Comparison of ENCODE assay signal across 10 mouse cellular contexts in the genomic region with DNA sequence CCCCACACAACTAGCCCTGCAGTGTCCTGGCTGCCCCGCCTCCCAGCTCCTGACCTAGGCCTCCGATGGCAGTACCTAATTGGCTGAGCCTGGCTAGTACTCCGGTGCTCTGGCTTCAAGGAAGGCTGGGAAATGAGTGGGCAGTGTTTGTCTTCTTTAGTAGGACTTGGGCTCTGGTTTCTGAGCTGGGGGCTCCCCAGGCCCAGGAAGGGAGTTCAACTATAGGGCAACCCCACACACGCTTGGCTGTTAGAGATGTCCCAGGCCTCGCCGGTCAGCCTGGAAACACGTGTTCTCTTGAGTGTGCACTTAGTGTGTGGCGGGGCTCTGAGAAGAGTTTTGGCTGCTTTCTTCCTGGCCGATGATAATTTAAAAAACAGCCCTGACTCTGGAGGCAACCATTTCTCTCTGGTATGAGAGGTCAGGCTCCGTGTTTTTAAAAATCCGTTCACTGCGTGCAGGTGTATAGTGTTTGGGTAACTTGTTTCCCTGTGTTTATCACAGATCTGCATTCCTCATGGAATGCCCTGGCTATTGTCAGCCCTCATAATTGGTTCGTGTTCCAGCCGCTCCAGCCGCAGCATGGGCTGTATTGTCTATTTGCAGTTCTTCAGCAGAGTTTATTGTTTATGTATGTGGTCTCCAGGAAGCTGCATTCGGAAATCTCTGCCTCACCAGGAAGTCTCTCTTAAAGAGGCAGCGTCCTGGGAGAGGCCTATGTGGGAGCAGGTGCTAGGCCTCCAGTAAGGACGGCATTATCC.
DNase-seq lines count a peak whose midpoint lies in the region; ATAC-seq and TF ChIP-seq lines count a peak whose summit lies in the region.
"Had no signal": no experiment of that assay in that cellular context is flagged by ENCODE, and none has a peak within 500 bp of the region (broad histone marks: within the 10 kb centered on the region; RNA-seq: fewer than 3 reads in every experiment).

No protein-coding gene starts in this region.

- no peak overlapping the region for H3K4me3 ChIP-seq in layer of hippocampus, adult 2 months
- H3K4me3 ChIP-seq in embryonic facial prominence, embryonic 14.5 days (ENCODE audit: low read depth, low read length): no peak overlapping the region
- no peak overlapping the region for H3K4me3 ChIP-seq in hindbrain, postnatal 0 days (ENCODE audit: low read length)
- H3K4me3 ChIP-seq in liver, embryonic 15.5 days (replicated peaks): no peak overlapping the region
- H3K4me3 ChIP-seq: hindbrain, embryonic 15.5 days had no signal

- no peaks in the 10 kb centered on the region; the same call in none of the 2 replicates for H3K4me1 ChIP-seq in embryonic facial prominence, embryonic 14.5 days (ENCODE audit: control insufficient read depth, insufficient read depth, low read length)
- H3K4me1 ChIP-seq in hindbrain, postnatal 0 days (ENCODE audit: insufficient read depth, low read length): no peaks in the 10 kb centered on the region
- H3K4me1 ChIP-seq in liver, embryonic 15.5 days (replicated peaks): 0 out of 2 replicates have a peak, but pooled peaks cover 8% of the 10 kb centered on the region

- H3K27me3 ChIP-seq in embryonic facial prominence, embryonic 14.5 days (replicated peaks; ENCODE audit: control insufficient read depth, insufficient read depth, low read length): no peaks in the 10 kb centered on the region
- H3K27me3 ChIP-seq in hindbrain, postnatal 0 days (ENCODE audit: insufficient read depth, low read length): no peaks in the 10 kb centered on the region
- no peaks in the 10 kb centered on the region for H3K27me3 ChIP-seq in liver, embryonic 15.5 days
- H3K27me3 ChIP-seq: hindbrain, embryonic 15.5 days had no signal

- no peaks in the 10 kb centered on the region for H3K36me3 ChIP-seq in embryonic facial prominence, embryonic 14.5 days (ENCODE audit: control insufficient read depth, insufficient read depth, low read length)
- no peaks in the 10 kb centered on the region for H3K36me3 ChIP-seq in hindbrain, postnatal 0 days (ENCODE audit: insufficient read depth, low read length)
- H3K36me3 ChIP-seq in liver, embryonic 15.5 days (replicated peaks): no peaks in the 10 kb centered on the region
- H3K36me3 ChIP-seq: G1E; hindbrain, embryonic 15.5 days had no signal

- peak; percentile 84 for ATAC-seq in embryonic facial prominence, embryonic 14.5 days (ENCODE audit: low read depth)
- peak; percentile 43; the same call in 1 of the 2 replicates for ATAC-seq in hindbrain, postnatal 0 days
- no peak for ATAC-seq in liver, embryonic 15.5 days (ENCODE audit: insufficient read depth)

- 29% methylated on average over 18 of the region's 18 CpGs for WGBS in embryonic facial prominence, embryonic 14.5 days
- 28% methylated on average over 18 of the region's 18 CpGs for WGBS in hindbrain, postnatal 0 days
- WGBS in liver, embryonic 15.5 days (ENCODE audit: insufficient replicate concordance): 33% methylated on average over 18 of the region's 18 CpGs

- peak overlapping the region; percentile 68 for H3K27ac ChIP-seq in layer of hippocampus, adult 2 months
- H3K27ac ChIP-seq in embryonic facial prominence, embryonic 14.5 days (replicated peaks; ENCODE audit: low read depth, low read length): peak overlapping the region; percentile 74
- H3K27ac ChIP-seq in hindbrain, postnatal 0 days: peak overlapping the region; percentile 8
- no peak overlapping the region for H3K27ac ChIP-seq in liver, embryonic 15.5 days (replicated peaks)
- H3K27ac ChIP-seq: hindbrain, embryonic 15.5 days had no signal

- H3K9ac ChIP-seq in embryonic facial prominence, embryonic 14.5 days (ENCODE audit: low read depth, low read length): no peak overlapping the region
- H3K9ac ChIP-seq in hindbrain, postnatal 0 days (replicated peaks; ENCODE audit: low read length): no peak overlapping the region
- no peak overlapping the region for H3K9ac ChIP-seq in liver, embryonic 15.5 days
- H3K9ac ChIP-seq: hindbrain, embryonic 15.5 days had no signal

- peak overlapping the region; percentile 24; the same call in 1 of the 2 replicates for H3K4me2 ChIP-seq in embryonic facial prominence, embryonic 14.5 days (ENCODE audit: low read depth, low read length)
- H3K4me2 ChIP-seq in hindbrain, postnatal 0 days (ENCODE audit: low read depth, low read length): no peak overlapping the region
- peak overlapping the region; percentile 1; the same call in 1 of the 2 replicates for H3K4me2 ChIP-seq in liver, embryonic 15.5 days
- H3K4me2 ChIP-seq: hindbrain, embryonic 15.5 days had no signal

- no peaks in the 10 kb centered on the region for H3K9me3 ChIP-seq in embryonic facial prominence, embryonic 14.5 days (ENCODE audit: control insufficient read depth, low read length)
- no peaks in the 10 kb centered on the region for H3K9me3 ChIP-seq in hindbrain, postnatal 0 days (ENCODE audit: low read length)
- H3K9me3 ChIP-seq in liver, embryonic 15.5 days (replicated peaks): no peaks in the 10 kb centered on the region
- H3K9me3 ChIP-seq: G1E; hindbrain, embryonic 15.5 days had no signal

- TF ChIP-seq CTCF in layer of hippocampus, adult 2 months (conservative IDR thresholded peaks at IDR 0.05): no peak
- TF ChIP-seq CTCF in hindbrain, postnatal 0 days (IDR thresholded peaks at IDR 0.05; ENCODE audit: low read depth): no peak

- DNase-seq in layer of hippocampus, adult 2 months (ENCODE audit: low spot score in 2 of 2): no peak
- DNase-seq in layer of hippocampus, adult 18-20 months (ENCODE audit: low spot score in 2 of 2): no peak
- DNase-seq in embryonic facial prominence, embryonic 14.5 days (ENCODE audit: low spot score): peak; percentile 69
- DNase-seq in hindbrain, postnatal 0 days (ENCODE audit: low spot score): peak; percentile 8
- DNase-seq in retina, postnatal 1 day: peak; percentile 62
- DNase-seq in cerebellum, adult 18-20 months: no peak
- DNase-seq in adrenal gland, adult 2 months: no peak

Comparison
In these comparisons a context has a peak if more than half of its experiments do, and no peak if none do; other contexts are left out.
1. DNase-seq: peak in embryonic facial prominence, embryonic 14.5 days (single experiment), hindbrain, postnatal 0 days (single experiment) and retina, postnatal 1 day (single experiment); none in layer of hippocampus, adult 2 months (0 of 2), layer of hippocampus, adult 18-20 months (0 of 2), cerebellum, adult 18-20 months (0 of 2) and adrenal gland, adult 2 months (single experiment).